Mouse (Mus musculus): Measurements from ENCODE around the gene Agap2. TPM values are rescaled to one million over a fixed set of nuclear protein-coding genes. Genes with fewer than 3 reads are reported as not detected.

Gene Agap2
- polyA plus RNA-seq, 1 experiment from 2014 or later, result 1.7 TPM

GRCm38 (mm10) chr10:127119229-127119628 is 44.1 kb downstream of the Agap2 start:
- Histone ChIP-seq H3K27me3 (no peaks in the 10 kb centered on the region), H3K4me3 (no peak overlapping the region), H3K36me3 (peaks cover 41% of the 10 kb centered on the region), H3K4me2 (replicated peaks) (no peak overlapping the region), H3K27ac (no peak overlapping the region), H3K9me3 (replicated peaks) (no peaks in the 10 kb centered on the region), H3K4me1 (peaks cover 24% of the 10 kb centered on the region), H3K9ac (no peak overlapping the region)
- ATAC-seq (ENCODE audit: low FRiP score), result no peak
- WGBS, result 92% methylated on average over 10 of the region's 10 CpGs

- no peaks in the 10 kb centered on the region for H3K9me3 ChIP-seq (replicated peaks)
- 2% methylated on average over 34 of the region's 34 CpGs for WGBS
- peak overlapping the region; percentile 66 for H3K27ac ChIP-seq
- no peaks in the 10 kb centered on the region for H3K27me3 ChIP-seq
- peak overlapping the region; percentile 94 for H3K4me2 ChIP-seq (replicated peaks)
- H3K36me3 ChIP-seq, result peaks cover 36% of the 10 kb centered on the region
- H3K9ac ChIP-seq, result peak overlapping the region; percentile 89
- peaks cover 24% of the 10 kb centered on the region for H3K4me1 ChIP-seq
- peak overlapping the region; percentile 84 for H3K4me3 ChIP-seq
- ATAC-seq (ENCODE audit: low FRiP score), result peak; percentile 67
Measured at GRCm38 (mm10) chr10:127120301-127121065, 45.4 kb downstream of the Agap2 start.

GRCm38 (mm10) chr10:127121066-127121477 is 46.0 kb downstream of the Agap2 start, which contains the start of gene Os9:
Gene Os9 (minus strand): TSS chr10:127121131.
- Histone ChIP-seq H3K9me3 (replicated peaks) (no peaks in the 10 kb centered on the region), H3K36me3 (peaks cover 30% of the 10 kb centered on the region), H3K4me3 (peak within 1 kb of the TSS; percentile 84), H3K27me3 (no peaks in the 10 kb centered on the region), H3K4me1 (peaks cover 24% of the 10 kb centered on the region), H3K9ac (peak within 1 kb of the TSS; percentile 89), H3K4me2 (replicated peaks) (peak within 1 kb of the TSS; percentile 94), H3K27ac (peak within 1 kb of the TSS; percentile 85)
- under 1% methylated on average over 19 of the region's 19 CpGs for WGBS
- peak; percentile 96 for ATAC-seq (ENCODE audit: low FRiP score)

GRCm38 (mm10) chr10:127122018-127122417 is 46.9 kb downstream of the Agap2 start:
- H3K36me3 ChIP-seq, result peaks cover 23% of the 10 kb centered on the region
- H3K4me3 ChIP-seq, result peak overlapping the region; percentile 84
- WGBS, result 75% methylated on average over 3 of the region's 3 CpGs
- peaks cover 24% of the 10 kb centered on the region for H3K4me1 ChIP-seq
- no peaks in the 10 kb centered on the region for H3K9me3 ChIP-seq (replicated peaks)
- no peak for ATAC-seq (ENCODE audit: low FRiP score)
- peak overlapping the region; percentile 85; the same call in 1 of the 2 replicates for H3K27ac ChIP-seq
- H3K4me2 ChIP-seq (replicated peaks), result peak overlapping the region; percentile 94
- no peaks in the 10 kb centered on the region for H3K27me3 ChIP-seq
- no peak overlapping the region for H3K9ac ChIP-seq

GRCm38 (mm10) chr10:127122784-127123435 is 47.8 kb downstream of the Agap2 start:
- Histone ChIP-seq H3K4me2 (replicated peaks) (peak overlapping the region; percentile 94), H3K27ac (peak overlapping the region; percentile 85), H3K27me3 (no peaks in the 10 kb centered on the region), H3K9me3 (replicated peaks) (no peaks in the 10 kb centered on the region), H3K4me3 (peak overlapping the region; percentile 20), H3K4me1 (peaks cover 24% of the 10 kb centered on the region), H3K9ac (peak overlapping the region; percentile 49), H3K36me3 (peaks cover 14% of the 10 kb centered on the region)
- peak; percentile 39; the same call in 1 of the 2 replicates for ATAC-seq (ENCODE audit: low FRiP score)
- 11% methylated on average over 13 of the region's 13 CpGs for WGBS

GRCm38 (mm10) chr10:127123436-127123805 is 48.3 kb downstream of the Agap2 start:
- Histone ChIP-seq H3K9me3 (replicated peaks) (no peaks in the 10 kb centered on the region), H3K27ac (peak overlapping the region; percentile 85), H3K27me3 (no peaks in the 10 kb centered on the region), H3K4me1 (peaks cover 24% of the 10 kb centered on the region), H3K4me3 (peak overlapping the region; percentile 20), H3K9ac (peak overlapping the region; percentile 49), H3K36me3 (peaks cover 11% of the 10 kb centered on the region), H3K4me2 (replicated peaks) (peak overlapping the region; percentile 94)
- no peak for ATAC-seq (ENCODE audit: low FRiP score)
- whole genome bisulfite sequencing, result 17% methylated on average over 4 of the region's 4 CpGs

GRCm38 (mm10) chr10:127125210-127126001 is 50.3 kb downstream of the Agap2 start:
- H3K9me3 ChIP-seq (replicated peaks), result no peaks in the 10 kb centered on the region
- H3K27ac ChIP-seq, result no peak overlapping the region
- no peaks in the 10 kb centered on the region for H3K36me3 ChIP-seq
- H3K27me3 ChIP-seq, result no peaks in the 10 kb centered on the region
- H3K4me3 ChIP-seq, result no peak overlapping the region
- H3K9ac ChIP-seq, result no peak overlapping the region
- peaks cover 15% of the 10 kb centered on the region for H3K4me1 ChIP-seq
- H3K4me2 ChIP-seq (replicated peaks), result no peak overlapping the region
- ATAC-seq (ENCODE audit: low FRiP score), result no peak
- WGBS, result 74% methylated on average over 9 of the region's 9 CpGs

- Histone ChIP-seq H3K4me2 (replicated peaks) (no peak overlapping the region), H3K4me3 (no peak overlapping the region), H3K9ac (no peak overlapping the region), H3K4me1 (peaks cover 13% of the 10 kb centered on the region), H3K9me3 (replicated peaks) (no peaks in the 10 kb centered on the region), H3K27ac (no peak overlapping the region), H3K27me3 (no peaks in the 10 kb centered on the region), H3K36me3 (no peaks in the 10 kb centered on the region)
- no peak for ATAC-seq (ENCODE audit: low FRiP score)
- WGBS, result 83% methylated on average over 5 of the region's 5 CpGs
Measured at GRCm38 (mm10) chr10:127126579-127126978, 51.5 kb downstream of the Agap2 start.

GRCm38 (mm10) chr10:127127711-127128279 is 52.7 kb downstream of the Agap2 start:
- peaks cover 6% of the 10 kb centered on the region for H3K4me1 ChIP-seq
- H3K27ac ChIP-seq, result no peak overlapping the region
- no peaks in the 10 kb centered on the region for H3K9me3 ChIP-seq (replicated peaks)
- no peak overlapping the region for H3K4me3 ChIP-seq
- H3K9ac ChIP-seq, result no peak overlapping the region
- no peak overlapping the region for H3K4me2 ChIP-seq (replicated peaks)
- 83% methylated on average over 7 of the region's 7 CpGs for WGBS
- H3K36me3 ChIP-seq, result no peaks in the 10 kb centered on the region
- no peaks in the 10 kb centered on the region for H3K27me3 ChIP-seq
- ATAC-seq (ENCODE audit: low FRiP score), result no peak

- WGBS, result 58% methylated on average over 4 of the region's 4 CpGs
Measured at GRCm38 (mm10) chr10:127129431-127129830, 54.3 kb downstream of the Agap2 start.

GRCm38 (mm10) chr10:127132469-127132868 is 57.4 kb downstream of the Agap2 start:
- Histone ChIP-seq H3K9me3 (replicated peaks) (no peaks in the 10 kb centered on the region), H3K4me2 (replicated peaks) (no peak overlapping the region), H3K4me3 (no peak overlapping the region), H3K36me3 (no peaks in the 10 kb centered on the region), H3K27me3 (no peaks in the 10 kb centered on the region), H3K9ac (no peak overlapping the region), H3K4me1 (no peaks in the 10 kb centered on the region), H3K27ac (no peak overlapping the region)
- ATAC-seq (ENCODE audit: low FRiP score), result no peak
- WGBS, result 80% methylated on average over 5 of the region's 5 CpGs

More at GRCm38 (mm10) chr10:127129431-127129830, 54.3 kb downstream of the Agap2 start:
- Histone ChIP-seq H3K27me3 (no peaks in the 10 kb centered on the region), H3K9ac (no peak overlapping the region), H3K27ac (no peak overlapping the region), H3K36me3 (no peaks in the 10 kb centered on the region), H3K4me2 (replicated peaks) (no peak overlapping the region), H3K9me3 (replicated peaks) (no peaks in the 10 kb centered on the region), H3K4me1 (no peaks in the 10 kb centered on the region), H3K4me3 (no peak overlapping the region)
- no peak for ATAC-seq (ENCODE audit: low FRiP score)
